Mouse (Mus musculus): ENCODE results near the gene Thy1. TPM values are rescaled to one million over a fixed set of nuclear protein-coding genes. Genes with fewer than 3 reads are reported as not detected.

Gene Thy1
- total RNA-seq, 4 experiments from 2014 or later: 46.5 to 54.9 (median 48.0) TPM

DNA sequence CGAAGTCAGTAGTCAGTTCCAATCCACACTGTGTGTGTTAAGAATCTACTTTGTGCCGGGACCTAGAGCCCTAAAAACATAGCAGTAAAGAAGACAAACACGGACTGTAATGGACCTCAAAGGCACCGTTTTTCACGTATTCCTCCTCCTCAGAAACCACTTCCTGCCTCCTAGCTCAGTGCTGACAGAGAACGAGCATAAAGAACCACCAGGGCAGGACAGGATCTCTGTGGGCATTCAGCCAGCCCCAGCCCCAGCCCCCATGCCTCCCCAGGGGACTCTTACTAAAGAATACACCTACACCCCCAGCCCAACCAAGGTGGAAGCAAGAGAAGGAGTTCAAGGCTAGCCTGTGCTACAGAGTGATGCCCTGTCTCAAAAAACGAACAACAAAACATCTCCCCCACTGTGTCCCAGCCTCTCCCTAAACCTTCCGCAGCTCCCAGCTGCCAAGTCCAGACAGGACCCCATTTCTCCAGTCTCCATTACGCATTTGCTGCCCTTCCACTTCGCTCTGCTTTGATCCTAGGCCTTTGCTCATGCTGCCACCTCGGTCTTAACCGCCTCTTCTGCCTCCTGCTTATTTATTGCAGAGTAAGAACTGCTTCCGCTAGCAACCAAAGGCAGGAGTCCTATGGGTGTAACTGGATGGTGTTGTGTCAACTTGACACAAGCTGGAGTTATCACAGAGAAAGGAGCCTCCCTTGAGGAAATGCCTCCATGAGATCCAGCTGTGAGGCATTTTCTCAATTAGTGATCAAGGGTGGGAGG is 9.0 kb upstream of the Thy1 start:
- no peak for DNase-seq

DNA sequence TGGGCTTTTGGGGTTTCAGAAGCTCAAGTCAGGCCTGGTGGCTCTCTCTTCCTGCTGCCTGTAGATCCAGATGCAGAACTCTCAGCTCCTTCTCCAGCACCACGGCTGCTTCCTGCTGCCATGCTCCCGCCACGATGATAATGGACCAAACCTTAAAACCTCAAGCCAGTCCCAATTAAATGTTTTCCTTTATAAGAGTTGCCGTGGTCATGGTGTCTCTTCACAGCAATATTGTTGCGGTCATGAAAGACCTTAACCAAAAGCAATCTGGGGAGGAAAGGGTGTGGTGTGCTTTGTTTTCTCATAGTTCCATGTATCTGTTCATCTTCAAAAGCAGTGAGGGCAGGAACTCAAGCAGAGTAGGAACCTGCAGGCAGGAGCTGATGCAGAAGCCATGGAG is 6.1 kb upstream of the Thy1 start:
- no peak for DNase-seq

GRCm38 (mm10) chr9:44041511-44042395 is 1.4 kb upstream of the Thy1 start:
- DNase-seq: no peak

DNA sequence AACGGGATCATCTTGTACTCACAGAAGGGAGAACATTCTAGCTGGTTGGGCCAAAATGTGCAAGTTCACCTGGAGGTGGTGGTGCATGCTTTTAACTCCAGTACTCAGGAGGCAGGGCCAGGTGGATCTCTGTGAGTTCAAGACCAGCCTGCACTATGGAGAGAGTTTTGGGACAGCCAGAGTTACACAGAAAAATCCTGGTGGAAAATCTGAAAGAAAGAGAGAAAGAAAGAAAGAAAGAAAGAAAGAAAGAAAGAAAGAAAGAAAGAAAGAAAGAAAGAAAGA is 846 bp upstream of the Thy1 start:
- no peak for DNase-seq

DNA sequence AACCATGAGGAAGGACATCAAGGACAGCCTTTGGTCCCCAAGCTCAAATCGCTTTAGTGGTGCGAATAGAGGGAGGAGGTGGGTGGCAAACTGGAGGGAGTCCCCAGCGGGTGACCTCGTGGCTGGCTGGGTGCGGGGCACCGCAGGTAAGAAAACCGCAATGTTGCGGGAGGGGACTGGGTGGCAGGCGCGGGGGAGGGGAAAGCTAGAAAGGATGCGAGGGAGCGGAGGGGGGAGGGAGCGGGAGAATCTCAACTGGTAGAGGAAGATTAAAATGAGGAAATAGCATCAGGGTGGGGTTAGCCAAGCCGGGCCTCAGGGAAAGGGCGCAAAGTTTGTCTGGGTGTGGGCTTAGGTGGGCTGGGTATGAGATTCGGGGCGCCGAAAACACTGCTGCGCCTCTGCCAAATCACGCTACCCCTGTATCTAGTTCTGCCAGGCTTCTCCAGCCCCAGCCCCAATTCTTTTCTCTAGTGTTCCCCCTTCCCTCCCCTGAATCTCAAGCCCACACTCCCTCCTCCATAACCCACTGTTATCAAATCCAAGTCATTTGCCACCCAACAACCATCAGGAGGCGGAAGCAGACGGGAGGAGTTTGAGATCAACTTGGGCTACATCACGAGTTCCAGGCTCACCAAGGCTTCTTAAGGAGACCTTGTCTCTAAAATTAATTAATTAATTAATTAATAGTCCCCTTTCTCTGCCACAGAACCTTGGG is 683 bp downstream of the Thy1 start:
- DNase-seq: no peak

- DNase-seq: no peak
Measured at GRCm38 (mm10) chr9:44044426-44045157, 1.4 kb downstream of the Thy1 start.

DNA sequence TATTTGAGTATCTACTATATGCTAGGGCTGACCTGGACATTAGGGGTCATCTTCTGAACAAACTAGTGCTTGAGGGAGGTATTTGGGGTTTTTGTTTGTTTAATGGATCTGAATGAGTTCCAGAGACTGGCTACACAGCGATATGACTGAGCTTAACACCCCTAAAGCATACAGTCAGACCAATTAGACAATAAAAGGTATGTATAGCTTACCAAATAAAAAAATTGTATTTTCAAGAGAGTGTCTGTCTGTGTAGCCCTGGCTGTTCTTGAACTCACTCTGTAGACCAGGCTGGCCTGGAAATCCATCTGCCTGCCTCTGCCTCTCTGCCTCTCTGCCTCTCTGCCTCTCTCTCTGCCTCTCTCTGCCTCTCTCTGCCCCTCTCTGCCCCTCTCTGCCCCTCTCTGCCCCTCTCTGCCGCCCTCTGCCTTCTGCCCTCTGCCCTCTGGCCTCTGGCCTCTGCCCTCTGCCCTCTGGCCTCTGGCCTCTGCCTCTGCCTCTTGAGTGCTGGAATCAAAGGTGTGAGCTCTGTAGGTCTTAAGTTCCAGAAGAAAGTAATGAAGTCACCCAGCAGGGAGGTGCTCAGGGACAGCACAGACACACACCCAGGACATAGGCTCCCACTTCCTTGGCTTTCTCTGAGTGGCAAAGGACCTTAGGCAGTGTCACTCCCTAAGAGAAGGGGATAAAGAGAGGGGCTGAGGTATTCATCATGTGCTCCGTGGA is 2.1 kb downstream of the Thy1 start:
- DNase-seq: no peak

GRCm38 (mm10) chr9:44045884-44046272 is 2.7 kb downstream of the Thy1 start:
- no peak for DNase-seq

DNA sequence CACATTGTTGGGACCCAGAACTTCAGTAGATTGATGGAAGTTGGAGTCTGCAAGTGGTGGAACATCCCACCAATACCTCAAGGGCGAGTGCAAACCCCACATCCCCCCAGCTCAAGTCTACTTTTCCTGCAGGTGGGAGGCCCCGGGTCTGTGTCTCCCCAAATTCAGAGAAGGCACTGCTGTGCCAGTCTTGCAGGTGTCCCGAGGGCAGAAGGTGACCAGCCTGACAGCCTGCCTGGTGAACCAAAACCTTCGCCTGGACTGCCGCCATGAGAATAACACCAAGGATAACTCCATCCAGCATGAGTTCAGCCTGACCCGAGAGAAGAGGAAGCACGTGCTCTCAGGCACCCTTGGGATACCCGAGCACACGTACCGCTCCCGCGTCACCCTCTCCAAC is 3.2 kb downstream of the Thy1 start:
- no peak for DNase-seq

GRCm38 (mm10) chr9:44047071-44047470 is 3.9 kb downstream of the Thy1 start:
- no peak for DNase-seq

DNA sequence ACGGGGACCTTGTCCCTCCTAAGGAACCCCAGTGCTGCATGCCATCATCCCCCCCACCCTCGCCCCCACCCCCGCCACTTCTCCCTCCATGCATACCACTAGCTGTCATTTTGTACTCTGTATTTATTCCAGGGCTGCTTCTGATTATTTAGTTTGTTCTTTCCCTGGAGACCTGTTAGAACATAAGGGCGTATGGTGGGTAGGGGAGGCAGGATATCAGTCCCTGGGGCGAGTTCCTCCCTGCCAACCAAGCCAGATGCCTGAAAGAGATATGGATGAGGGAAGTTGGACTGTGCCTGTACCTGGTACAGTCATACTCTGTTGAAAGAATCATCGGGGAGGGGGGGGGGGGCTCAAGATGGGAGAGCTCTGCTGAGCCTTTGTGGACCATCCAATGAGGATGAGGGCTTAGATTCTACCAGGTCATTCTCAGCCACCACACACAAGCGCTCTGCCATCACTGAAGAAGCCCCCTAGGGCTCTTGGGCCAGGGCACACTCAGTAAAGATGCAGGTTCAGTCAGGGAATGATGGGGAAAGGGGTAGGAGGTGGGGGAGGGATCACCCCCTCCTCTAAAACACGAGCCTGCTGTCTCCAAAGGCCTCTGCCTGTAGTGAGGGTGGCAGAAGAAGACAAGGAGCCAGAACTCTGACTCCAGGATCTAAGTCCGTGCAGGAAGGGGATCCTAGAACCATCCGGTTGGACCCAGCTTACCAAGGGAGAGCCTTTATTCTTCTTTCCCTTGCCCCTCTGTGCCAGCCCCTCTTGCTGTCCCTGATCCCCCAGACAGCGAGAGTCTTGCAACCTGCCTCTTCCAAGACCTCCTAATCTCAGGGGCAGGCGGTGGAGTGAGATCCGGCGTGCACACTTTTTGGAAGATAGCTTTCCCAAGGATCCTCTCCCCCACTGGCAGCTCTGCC is 4.6 kb downstream of the Thy1 start:
- no peak for DNase-seq

DNA sequence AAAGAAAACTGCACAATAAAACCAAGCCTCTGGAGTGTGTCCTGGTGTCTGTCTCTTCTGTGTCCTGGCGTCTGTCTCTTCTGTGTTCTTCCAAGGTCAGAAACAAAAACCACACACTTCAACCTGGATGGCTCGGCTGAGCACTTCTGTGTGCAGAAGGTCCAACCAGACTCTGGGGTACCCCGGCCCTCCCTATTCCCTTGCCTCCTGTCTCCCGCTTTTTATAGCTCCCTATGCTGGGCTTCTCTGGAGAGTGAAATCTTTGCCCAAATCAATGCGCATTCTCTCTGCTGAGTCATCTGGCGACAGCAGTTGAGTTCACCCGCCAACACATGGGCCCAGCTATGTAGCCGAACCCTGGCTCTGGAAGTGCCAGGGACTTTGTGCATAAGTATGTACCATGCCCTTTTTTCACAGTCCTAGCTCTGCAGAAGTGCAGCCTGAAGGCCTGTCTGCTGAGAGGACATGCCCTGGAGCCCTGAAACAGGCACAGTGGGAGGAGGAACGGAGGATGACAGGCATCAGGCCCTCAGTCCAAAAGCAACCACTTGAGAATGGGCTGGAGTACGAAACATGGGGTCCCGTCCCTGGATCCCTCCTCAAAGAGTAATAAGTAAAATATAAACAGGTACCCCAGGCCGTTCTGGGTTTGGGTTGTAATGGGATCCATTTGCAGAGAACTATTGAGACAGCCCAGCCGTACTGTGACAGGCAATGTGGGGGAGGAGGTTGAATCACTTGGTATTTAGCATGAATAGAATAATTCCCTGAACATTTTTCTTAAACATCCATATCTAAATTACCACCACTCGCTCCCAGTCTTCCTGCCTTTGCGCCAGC is 5.6 kb downstream of the Thy1 start:
- no peak for DNase-seq

- no peak for DNase-seq
Measured at GRCm38 (mm10) chr9:44049381-44050165, 6.4 kb downstream of the Thy1 start.

GRCm38 (mm10) chr9:44052855-44053254 is 9.7 kb downstream of the Thy1 start:
- no peak for DNase-seq

GRCm38 (mm10) chr9:44053936-44054335 is 10.8 kb downstream of the Thy1 start:
- no peak for DNase-seq

- DNase-seq: no peak
Measured at GRCm38 (mm10) chr9:44058606-44059005, 15.4 kb downstream of the Thy1 start.

- no peak for DNase-seq
Measured at GRCm38 (mm10) chr9:44065177-44065576, 22.0 kb downstream of the Thy1 start.

GRCm38 (mm10) chr9:44066785-44067225 is 23.6 kb downstream of the Thy1 start, which contains the start of gene Usp2:
TSS of gene Usp2 (plus strand) at chr9:44067021.
- DNase-seq: peak; percentile 99
